Mouse (Mus musculus): Measurements from ENCODE around the gene Gtsf1l.

DNA sequence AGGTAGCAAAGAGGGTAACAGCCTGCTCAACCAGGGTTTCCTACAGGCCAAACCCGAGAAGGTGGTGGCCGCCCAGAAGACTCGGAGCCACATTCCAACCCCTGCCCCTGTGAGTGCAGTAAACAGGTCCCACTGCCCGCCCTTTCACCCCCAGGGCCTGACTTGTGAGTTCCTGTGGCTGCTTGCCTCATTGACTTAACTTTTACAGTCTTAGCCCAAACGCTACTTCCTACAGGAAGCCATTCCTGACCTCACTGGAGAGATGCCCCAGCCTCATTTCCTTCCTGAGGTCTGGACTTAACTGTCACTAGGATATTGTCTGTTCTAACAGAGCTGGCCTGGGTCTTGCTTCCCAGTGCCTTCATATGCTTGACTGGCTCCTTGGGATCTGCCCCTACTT lies 5.1 kb downstream of the Gtsf1l start:
- no peak for TF ChIP-seq CTCF (IDR thresholded peaks at IDR 0.05)
- no peak for TF ChIP-seq POLR2A (IDR thresholded peaks at IDR 0.05; ENCODE audit: insufficient read depth, low read depth, low read length)
- no peak for TF ChIP-seq EP300 (IDR thresholded peaks at IDR 0.05; ENCODE audit: insufficient read depth, low read depth, low read length)

Measured in heart, adult 2 months (tissue).